ENCODE assay signal across 8 mouse cellular contexts in the genomic region with DNA sequence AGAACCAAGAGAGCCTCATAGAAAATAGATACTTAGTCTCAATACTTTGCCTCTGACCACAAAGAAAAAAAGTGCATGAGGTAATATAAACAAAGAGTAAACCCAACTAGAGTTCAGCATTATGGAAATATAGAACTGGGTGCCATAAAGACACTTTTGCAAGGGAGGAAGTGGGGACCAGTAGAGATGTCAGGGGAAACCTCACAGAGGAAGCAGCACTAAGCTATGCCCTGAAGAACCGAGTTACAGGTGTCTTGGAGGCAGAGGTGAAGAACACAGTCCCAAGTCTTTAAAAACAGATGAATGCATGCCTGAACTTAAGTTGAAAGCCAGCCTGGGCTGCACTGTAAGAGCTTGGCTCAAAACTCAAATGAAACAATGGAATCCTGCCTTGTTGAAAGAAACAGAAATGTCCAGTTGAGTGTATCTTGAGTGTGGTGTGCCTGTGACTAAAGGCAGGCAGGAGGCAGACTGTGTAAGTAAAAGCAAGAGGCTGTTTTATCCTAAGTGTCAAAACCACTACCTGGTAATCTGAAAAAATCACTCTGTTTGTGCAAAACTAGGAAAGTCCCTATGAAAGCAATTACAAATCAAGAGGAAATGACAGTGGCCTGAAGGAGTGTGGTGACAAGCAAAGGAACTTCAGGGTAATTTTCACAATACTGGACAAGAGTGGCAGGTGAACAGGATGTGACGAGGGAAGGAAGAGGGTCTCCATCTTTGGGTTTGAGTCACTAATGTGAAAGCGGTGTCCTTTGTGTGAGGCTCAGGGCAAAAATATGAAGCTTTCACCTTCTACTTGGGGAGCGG. TPM values are rescaled to one million over a fixed set of nuclear protein-coding genes. Genes with fewer than 3 reads are reported as not detected.
DNase-seq lines count a peak whose midpoint lies in the region; ATAC-seq and TF ChIP-seq lines count a peak whose summit lies in the region.

No protein-coding gene starts in this region.

- 81% methylated on average over 4 of the region's 4 CpGs for WGBS in lung, embryonic 15.5 days
- 72% methylated on average over 4 of the region's 4 CpGs for WGBS in lung, adult 2 months
- 84% methylated on average over 4 of the region's 4 CpGs for WGBS in forebrain, embryonic 10.5 days
- WGBS in liver, embryonic 12.5 days (ENCODE audit: insufficient replicate concordance), result 59% methylated on average over 4 of the region's 4 CpGs
- WGBS in stomach, embryonic 15.5 days, result 80% methylated on average over 4 of the region's 4 CpGs

- TF ChIP-seq CTCF in lung, adult 2 months (IDR thresholded peaks at IDR 0.05; ENCODE audit: insufficient read depth, low read length), result no peak

- H3K27ac ChIP-seq in lung, embryonic 15.5 days, result no peak overlapping the region
- H3K27ac ChIP-seq in forebrain, embryonic 10.5 days, result no peak overlapping the region
- no peak overlapping the region for H3K27ac ChIP-seq in liver, embryonic 12.5 days
- H3K27ac ChIP-seq in stomach, embryonic 15.5 days, result no peak overlapping the region

- peak overlapping the region; percentile 71 for H3K4me2 ChIP-seq in lung, embryonic 15.5 days
- H3K4me2 ChIP-seq in liver, embryonic 12.5 days, result peak overlapping the region; percentile 69
- peak overlapping the region; percentile 64 for H3K4me2 ChIP-seq in stomach, embryonic 15.5 days

- peaks cover 12% of the 10 kb centered on the region; the same call in 1 of the 2 replicates for H3K4me1 ChIP-seq in lung, embryonic 15.5 days
- no peaks in the 10 kb centered on the region for H3K4me1 ChIP-seq in lung, adult 2 months (ENCODE audit: control insufficient read depth, insufficient read depth, low read length)
- H3K4me1 ChIP-seq in forebrain, embryonic 10.5 days, result peaks cover 17% of the 10 kb centered on the region
- peaks cover 16% of the 10 kb centered on the region for H3K4me1 ChIP-seq in liver, embryonic 12.5 days
- no peaks in the 10 kb centered on the region; the same call in 1 of the 2 replicates for H3K4me1 ChIP-seq in stomach, embryonic 15.5 days

- H3K9me3 ChIP-seq in lung, embryonic 15.5 days, result no peaks in the 10 kb centered on the region
- no peaks in the 10 kb centered on the region for H3K9me3 ChIP-seq in forebrain, embryonic 10.5 days
- no peaks in the 10 kb centered on the region for H3K9me3 ChIP-seq in liver, embryonic 12.5 days (replicated peaks)
- no peaks in the 10 kb centered on the region for H3K9me3 ChIP-seq in stomach, embryonic 15.5 days

- DNase-seq in lung, adult 2 months, result no peak
- DNase-seq in forebrain, embryonic 10.5 days (ENCODE audit: extremely low spot score, low spot score), result no peak
- no peak for DNase-seq in cerebellum, postnatal 14 days
- DNase-seq in frontal cortex, postnatal 36 days (ENCODE audit: low spot score in 2 of 2), result no peak
- no peak for DNase-seq in cerebellum, postnatal 25 days

- H3K36me3 ChIP-seq in lung, embryonic 15.5 days, result peaks cover 21% of the 10 kb centered on the region
- H3K36me3 ChIP-seq in forebrain, embryonic 10.5 days (replicated peaks), result peaks cover 20% of the 10 kb centered on the region
- H3K36me3 ChIP-seq in liver, embryonic 12.5 days, result peaks cover 21% of the 10 kb centered on the region
- H3K36me3 ChIP-seq in stomach, embryonic 15.5 days, result peaks cover 14% of the 10 kb centered on the region

- no peak for ATAC-seq in lung, embryonic 15.5 days (ENCODE audit: borderline replicate concordance, extremely low read depth, low FRiP score, low TSS enrichment)
- ATAC-seq in liver, embryonic 12.5 days, result no peak
- no peak for ATAC-seq in stomach, embryonic 15.5 days (ENCODE audit: insufficient read depth, low FRiP score, low read depth)

- H3K9ac ChIP-seq in lung, embryonic 15.5 days, result no peak overlapping the region
- 0 out of 2 replicates have a peak overlapping the region, but pooled peaks have one; percentile 76 for H3K9ac ChIP-seq in liver, embryonic 12.5 days
- no peak overlapping the region for H3K9ac ChIP-seq in stomach, embryonic 15.5 days

- peak overlapping the region; percentile 78 for H3K4me3 ChIP-seq in lung, embryonic 15.5 days
- no peak overlapping the region for H3K4me3 ChIP-seq in lung, adult 2 months (replicated peaks; ENCODE audit: extremely low read depth, low read depth, low read length)
- H3K4me3 ChIP-seq in forebrain, embryonic 10.5 days, result peak overlapping the region; percentile 84
- H3K4me3 ChIP-seq in liver, embryonic 12.5 days, result peak overlapping the region; percentile 95
- peak overlapping the region; percentile 85; the same call in 1 of the 2 replicates for H3K4me3 ChIP-seq in stomach, embryonic 15.5 days (replicated peaks)

- no peaks in the 10 kb centered on the region for H3K27me3 ChIP-seq in lung, embryonic 15.5 days
- H3K27me3 ChIP-seq in forebrain, embryonic 10.5 days (ENCODE audit: poor library complexity, severe bottlenecking), result no peaks in the 10 kb centered on the region
- H3K27me3 ChIP-seq in liver, embryonic 12.5 days (replicated peaks), result no peaks in the 10 kb centered on the region
- H3K27me3 ChIP-seq in stomach, embryonic 15.5 days (replicated peaks), result no peaks in the 10 kb centered on the region

- no peak for TF ChIP-seq POLR2A in lung, adult 2 months (IDR thresholded peaks at IDR 0.05; ENCODE audit: borderline replicate concordance, extremely low read depth, low read depth, low read length)

RNA-seq across cellular contexts. Expression of a gene that starts 1.2 kb away (rescaled TPM):
- polyA plus RNA-seq in lung, embryonic 15.5 days (2015; fragmentation: Nextera tagmentation; extraction: Ambion mirVana), result 0.26 and 0.31 TPM in 2 replicates
- 0.12 and 0.21 TPM in 2 replicates for polyA plus RNA-seq in lung, adult 2 months (2012; rRNA removed)
- polyA plus RNA-seq in forebrain, embryonic 10.5 days (2016; fragmentation: Nextera tagmentation; extraction: Ambion mirVana), result 0.16 and 0.30 TPM in 2 replicates
- 0.10 TPM in 2 replicates for polyA plus RNA-seq in liver, embryonic 12.5 days (2016; fragmentation: Nextera tagmentation; extraction: Ambion mirVana)
- 0.40 and 0.43 TPM in 2 replicates for polyA plus RNA-seq in stomach, embryonic 15.5 days (2015; fragmentation: Nextera tagmentation; extraction: Ambion mirVana)

RNA-seq across cellular contexts. Expression of a gene that starts 1.3 kb away (rescaled TPM):
- 149 and 150 TPM in 2 replicates for polyA plus RNA-seq in lung, embryonic 15.5 days (2015; fragmentation: Nextera tagmentation; extraction: Ambion mirVana)
- polyA plus RNA-seq in lung, adult 2 months (2012; rRNA removed), result 7.9 and 12.5 TPM in 2 replicates
- polyA plus RNA-seq in forebrain, embryonic 10.5 days (2016; fragmentation: Nextera tagmentation; extraction: Ambion mirVana), result 173 and 178 TPM in 2 replicates
- polyA plus RNA-seq in liver, embryonic 12.5 days (2016; fragmentation: Nextera tagmentation; extraction: Ambion mirVana), result 93.8 and 94.8 TPM in 2 replicates
- 135 and 147 TPM in 2 replicates for polyA plus RNA-seq in stomach, embryonic 15.5 days (2015; fragmentation: Nextera tagmentation; extraction: Ambion mirVana)
